Mouse (Mus musculus) embryo, embryonic 11.5 days (tissue): ENCODE measurements around the gene Tbx10.
"Not testable (repeated sequence)": the region's sequence is repeated elsewhere in the genome, so short reads cannot be mapped to it uniquely, and the experiment has no call there.

Experiments used
- DNase-seq: peaks from one replicate; pipeline ENCODE4 v3.0.0-alpha.2; 2012; ENCODE audit warnings: low read depth, low spot score

Gene Tbx10

DNA sequence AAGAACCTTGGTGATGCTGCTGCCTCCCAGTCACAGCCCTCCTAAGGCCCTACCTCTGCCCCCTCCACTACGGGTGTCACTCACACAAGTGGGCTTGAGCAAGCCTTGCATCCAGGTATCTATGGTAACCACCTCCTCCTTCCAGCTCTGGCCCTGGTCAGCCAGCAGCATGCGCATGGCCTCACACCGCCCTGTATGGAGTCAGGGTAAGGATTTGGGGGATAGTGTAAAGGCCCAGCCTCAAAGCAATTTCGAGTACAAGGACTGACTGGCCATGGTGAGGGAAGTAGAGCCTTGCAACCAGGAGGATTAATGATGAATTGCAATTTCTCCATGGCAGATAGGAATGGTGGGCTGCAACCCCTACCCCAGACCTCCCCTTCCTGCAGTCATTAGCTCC, 48.9 kb downstream of the Tbx10 start:
- not testable (repeated sequence) for DNase-seq

GRCm38 (mm10) chr19:4042124-4042523, 49.6 kb downstream of the Tbx10 start:
- DNase-seq, result no peak

- not testable (repeated sequence) for DNase-seq
These were observed 51.6 kb downstream of the Tbx10 start for GRCm38 (mm10) chr19:4044109-4044508.

DNA sequence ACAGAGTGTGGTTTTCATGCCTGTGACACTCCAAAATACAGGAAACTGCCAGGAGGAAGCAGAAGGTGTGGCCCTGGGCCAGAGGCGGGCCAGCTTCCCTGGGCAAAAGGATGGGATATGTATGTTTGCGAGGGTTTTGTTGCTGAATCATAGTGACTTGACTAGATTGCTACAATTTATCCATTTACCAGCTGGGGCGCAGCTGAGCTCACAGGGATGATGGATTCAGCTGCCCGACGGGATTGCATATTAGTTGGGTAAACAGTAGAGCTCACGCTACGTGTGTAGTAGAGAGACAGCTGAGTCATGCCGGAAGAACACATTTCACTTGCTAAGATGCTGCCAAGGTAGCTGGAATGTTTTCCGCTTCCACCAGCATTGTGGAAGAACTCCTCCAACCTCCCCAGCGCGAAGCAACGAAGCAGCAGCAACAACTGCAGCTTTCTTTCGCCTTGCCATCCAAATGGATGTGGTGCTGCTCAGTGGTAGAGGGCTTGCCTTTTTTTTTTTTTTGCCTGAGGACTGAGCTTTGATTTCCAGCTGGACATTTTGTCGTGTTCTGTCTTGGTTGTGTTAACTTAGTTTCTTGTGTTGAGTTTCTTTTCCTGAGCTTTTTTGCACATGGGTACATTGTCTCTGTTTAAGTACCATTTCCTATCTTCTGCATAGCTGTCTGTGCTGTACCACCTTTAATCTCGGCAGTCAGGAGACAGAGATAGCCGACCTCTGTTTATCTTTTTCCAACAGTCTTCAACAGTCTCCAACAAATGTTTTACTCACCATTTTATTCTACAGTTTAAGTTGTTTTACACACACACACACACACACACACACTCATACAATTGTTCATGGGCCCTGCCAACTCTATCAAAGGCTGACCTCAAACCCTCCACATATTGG, 53.7 kb downstream of the Tbx10 start, which contains the start of gene Gstp2:
Gstp2 (minus strand) TSS at position 58 of the 900 bp plus-strand sequence.
- peak; percentile 24 for DNase-seq

DNA sequence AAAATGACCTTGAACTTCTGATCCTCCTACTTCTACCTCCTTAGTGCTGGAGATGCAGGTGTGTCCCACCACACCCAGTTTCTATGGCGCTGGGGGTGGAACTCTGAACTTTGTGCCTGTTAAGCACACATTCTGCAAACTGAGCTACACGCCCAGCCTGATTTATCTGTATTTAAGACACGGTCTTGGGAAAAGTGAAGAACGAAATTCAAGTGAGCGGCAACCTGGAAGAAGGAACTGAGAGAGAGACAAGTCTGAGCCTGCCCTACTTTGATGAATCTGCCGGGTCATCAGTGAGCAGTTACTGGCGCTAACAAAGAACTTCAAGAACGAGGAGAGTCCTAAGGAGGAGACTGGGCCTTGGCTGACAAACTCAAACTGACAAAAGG, 54.3 kb downstream of the Tbx10 start:
- no peak for DNase-seq

DNA sequence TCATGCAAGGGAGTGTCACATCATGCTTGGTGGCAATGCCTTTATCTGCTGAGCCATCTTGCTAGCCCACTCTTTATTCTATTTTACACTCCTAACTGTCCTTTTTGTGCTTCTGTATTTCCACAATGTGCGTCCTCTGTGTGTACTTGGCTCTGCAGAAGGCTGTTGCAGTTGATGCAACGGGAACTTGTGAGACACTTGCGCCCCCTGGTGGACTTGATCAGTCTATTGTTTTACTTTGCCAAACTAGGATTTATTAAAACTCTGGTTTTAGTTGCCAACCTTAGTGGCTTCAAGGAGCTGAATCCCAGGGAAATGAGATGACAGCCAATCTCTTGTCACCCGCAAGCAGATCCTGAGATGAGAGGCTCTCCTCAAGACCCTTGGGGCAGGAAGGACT, 55.3 kb downstream of the Tbx10 start:
- peak; percentile 72 for DNase-seq

- DNase-seq, result not testable (repeated sequence)
These were observed 56.5 kb downstream of the Tbx10 start for GRCm38 (mm10) chr19:4049069-4049468.
